Mouse (Mus musculus): Measurements from ENCODE around the gene Slc28a1. TPM values are rescaled to one million over a fixed set of nuclear protein-coding genes. Genes with fewer than 3 reads are reported as not detected.

Slc28a1 gene
- total and polyA plus RNA-seq, 2 experiments = 0.24 to 0.28 TPM

DNA sequence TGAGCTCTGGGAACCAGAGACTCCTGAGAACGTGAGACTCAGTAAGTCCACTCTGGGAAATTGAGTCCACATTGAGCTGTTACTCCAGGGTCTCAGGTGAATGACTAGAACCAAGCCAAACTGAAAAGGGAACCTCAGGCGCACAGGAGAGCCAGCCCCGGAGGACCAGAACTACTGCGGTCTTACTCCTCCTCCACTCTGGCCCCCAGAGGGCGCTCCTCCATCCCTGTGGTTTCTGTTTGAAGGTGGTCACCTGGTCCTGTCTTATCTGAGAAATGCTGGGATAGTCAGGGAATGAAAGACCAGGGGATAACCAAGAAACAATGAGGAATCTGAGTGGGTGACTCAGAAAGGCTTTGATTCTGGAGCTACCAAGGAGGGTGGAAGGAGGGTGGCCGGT, 94.3 kb downstream of the Slc28a1 start:
- Histone ChIP-seq H3K79me2 (ENCODE audit: control insufficient read depth, insufficient read depth, low read length) (peaks cover 4% of the 10 kb centered on the region; the same call in 1 of the 2 replicates), H3K4me1 (ENCODE audit: control insufficient read depth, insufficient read depth, low read length) (peaks cover 3% of the 10 kb centered on the region; the same call in 1 of the 2 replicates), H3K4me3 (ENCODE audit: insufficient read depth, low read depth, low read length) (no peak overlapping the region), H3K36me3 (ENCODE audit: control insufficient read depth, insufficient read depth, low read length) (no peaks in the 10 kb centered on the region), H3K27me3 (ENCODE audit: control insufficient read depth, insufficient read depth, low read length) (no peaks in the 10 kb centered on the region), H3K9ac (ENCODE audit: low read depth, low read length) (no peak overlapping the region), H3K27ac (replicated peaks; ENCODE audit: insufficient read depth, low read depth, low read length) (no peak overlapping the region)
- TF ChIP-seq POLR2A (IDR thresholded peaks at IDR 0.05; ENCODE audit: extremely low read depth, insufficient read depth, low read length) (no peak), CTCF (IDR thresholded peaks at IDR 0.05; ENCODE audit: low read depth, low read length) (peak; percentile 90)
- DNase-seq (ENCODE audit: extremely low read depth, low read depth, low spot score) = peak; percentile 45
- 21% methylated on average over 6 of the region's 6 CpGs for WGBS

DNA sequence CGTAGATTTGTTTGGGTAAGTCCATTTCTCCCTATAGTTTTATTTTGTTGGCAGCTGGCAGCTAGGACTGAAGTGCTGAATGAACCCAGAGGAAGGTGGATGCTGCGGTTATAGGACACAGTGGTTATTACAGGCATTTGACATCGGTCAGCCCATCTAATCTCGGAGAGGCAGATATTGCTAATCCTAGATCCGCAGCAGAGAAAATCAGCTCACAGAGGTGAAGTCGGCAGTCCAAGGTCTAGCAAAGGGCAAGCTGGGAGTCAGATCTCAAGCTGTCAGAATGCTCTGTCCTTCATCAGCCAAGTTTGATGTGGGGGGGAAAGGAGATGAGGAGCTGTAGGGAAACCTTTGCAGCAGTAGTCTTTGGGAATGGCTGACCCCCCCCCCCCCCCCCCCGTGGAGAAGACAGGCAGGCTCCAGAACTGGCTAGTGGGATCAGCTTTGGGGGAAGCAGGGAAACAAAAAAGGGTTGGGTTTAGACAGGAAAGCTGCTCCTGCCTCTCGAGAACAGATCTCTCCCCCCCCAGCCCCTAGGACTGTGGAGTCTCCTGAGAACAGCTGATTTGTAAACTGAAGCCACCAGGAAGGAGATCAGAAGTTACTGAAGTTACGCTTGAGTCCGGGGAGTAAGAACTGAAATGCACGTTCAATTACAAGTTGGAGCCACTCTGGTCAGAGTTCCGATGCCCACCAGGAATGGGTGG, 95.5 kb downstream of the Slc28a1 start:
- no peaks in the 10 kb centered on the region for H3K27me3 ChIP-seq (ENCODE audit: control insufficient read depth, insufficient read depth, low read length)
- H3K9ac ChIP-seq (ENCODE audit: low read depth, low read length) = no peak overlapping the region

DNA sequence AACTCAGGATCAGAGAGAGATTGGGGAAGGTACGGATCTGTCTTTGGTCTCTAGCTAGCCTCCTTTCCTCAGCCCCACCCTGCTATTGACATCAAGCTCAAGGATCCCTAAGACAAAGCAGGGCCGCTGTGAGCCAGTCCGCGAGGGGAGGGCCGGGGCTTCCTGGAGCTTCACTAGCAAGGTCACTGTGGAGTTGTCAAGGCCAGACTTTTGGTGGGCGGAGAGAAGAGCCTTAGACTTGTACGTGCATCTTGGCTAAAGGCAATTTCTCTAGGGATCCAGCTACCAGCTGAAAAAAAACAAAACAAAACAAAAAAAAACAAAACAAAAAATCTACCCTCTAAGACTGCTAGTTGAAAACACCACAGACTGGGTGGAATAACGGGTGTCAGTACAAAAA, 97.2 kb downstream of the Slc28a1 start:
- Histone ChIP-seq H3K27me3 (ENCODE audit: control insufficient read depth, insufficient read depth, low read length) (no peaks in the 10 kb centered on the region), H3K79me2 (ENCODE audit: control insufficient read depth, insufficient read depth, low read length) (peaks cover 13% of the 10 kb centered on the region), H3K9ac (ENCODE audit: low read depth, low read length) (no peak overlapping the region), H3K4me1 (ENCODE audit: control insufficient read depth, insufficient read depth, low read length) (peaks cover 5% of the 10 kb centered on the region; the same call in 1 of the 2 replicates), H3K4me3 (ENCODE audit: insufficient read depth, low read depth, low read length) (no peak overlapping the region), H3K27ac (replicated peaks; ENCODE audit: insufficient read depth, low read depth, low read length) (no peak overlapping the region), H3K36me3 (ENCODE audit: control insufficient read depth, insufficient read depth, low read length) (no peaks in the 10 kb centered on the region)
- TF ChIP-seq CTCF (IDR thresholded peaks at IDR 0.05; ENCODE audit: low read depth, low read length) = no peak
- TF ChIP-seq POLR2A (IDR thresholded peaks at IDR 0.05; ENCODE audit: extremely low read depth, insufficient read depth, low read length) = no peak
- no peak for DNase-seq (ENCODE audit: extremely low read depth, low read depth, low spot score)
- WGBS = 52% methylated on average over 8 of the region's 8 CpGs

More for the DNA sequence above, 95.5 kb downstream of the Slc28a1 start:
- H3K4me1 ChIP-seq (ENCODE audit: control insufficient read depth, insufficient read depth, low read length) = peaks cover 3% of the 10 kb centered on the region; the same call in 1 of the 2 replicates
- whole genome bisulfite sequencing = 75% methylated on average over 12 of the region's 12 CpGs
- no peak for DNase-seq (ENCODE audit: extremely low read depth, low read depth, low spot score)
- no peaks in the 10 kb centered on the region for H3K36me3 ChIP-seq (ENCODE audit: control insufficient read depth, insufficient read depth, low read length)
- H3K27ac ChIP-seq (replicated peaks; ENCODE audit: insufficient read depth, low read depth, low read length) = no peak overlapping the region
- peaks cover 6% of the 10 kb centered on the region; the same call in 1 of the 2 replicates for H3K79me2 ChIP-seq (ENCODE audit: control insufficient read depth, insufficient read depth, low read length)
- H3K4me3 ChIP-seq (ENCODE audit: insufficient read depth, low read depth, low read length) = no peak overlapping the region
- TF ChIP-seq POLR2A (IDR thresholded peaks at IDR 0.05; ENCODE audit: extremely low read depth, insufficient read depth, low read length) (no peak), CTCF (IDR thresholded peaks at IDR 0.05; ENCODE audit: low read depth, low read length) (no peak)

DNA sequence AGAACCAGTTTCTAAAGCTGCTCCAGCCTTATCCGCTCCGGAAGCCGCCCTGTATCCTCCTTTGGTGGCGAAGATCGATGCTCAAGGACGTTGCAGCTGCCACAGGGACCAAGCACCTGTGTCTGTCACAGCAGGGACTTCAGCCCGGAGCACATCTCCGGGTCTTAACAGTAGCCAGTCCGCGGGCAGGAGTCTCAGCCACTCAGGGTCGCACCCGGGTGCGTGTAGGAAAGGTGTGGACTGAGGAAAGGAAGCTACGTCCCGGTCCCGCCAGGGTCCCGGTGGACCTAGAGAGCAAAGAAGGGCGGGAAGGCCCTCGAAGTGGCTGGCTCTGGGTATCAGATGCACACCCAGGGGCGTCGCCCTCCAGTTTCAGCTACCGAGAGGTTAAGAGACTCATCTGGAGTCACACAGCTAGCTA, 97.7 kb downstream of the Slc28a1 start:
- Histone ChIP-seq H3K27me3 (ENCODE audit: control insufficient read depth, insufficient read depth, low read length) (no peaks in the 10 kb centered on the region), H3K79me2 (ENCODE audit: control insufficient read depth, insufficient read depth, low read length) (peaks cover 13% of the 10 kb centered on the region), H3K4me1 (ENCODE audit: control insufficient read depth, insufficient read depth, low read length) (peaks cover 5% of the 10 kb centered on the region; the same call in 1 of the 2 replicates), H3K9ac (ENCODE audit: low read depth, low read length) (peak overlapping the region; percentile 71), H3K36me3 (ENCODE audit: control insufficient read depth, insufficient read depth, low read length) (no peaks in the 10 kb centered on the region), H3K27ac (replicated peaks; ENCODE audit: insufficient read depth, low read depth, low read length) (peak overlapping the region; percentile 87), H3K4me3 (ENCODE audit: insufficient read depth, low read depth, low read length) (peak overlapping the region; percentile 82)
- TF ChIP-seq CTCF (IDR thresholded peaks at IDR 0.05; ENCODE audit: low read depth, low read length) (no peak), POLR2A (IDR thresholded peaks at IDR 0.05; ENCODE audit: extremely low read depth, insufficient read depth, low read length) (no peak)
- DNase-seq (ENCODE audit: extremely low read depth, low read depth, low spot score) = peak; percentile 37
- WGBS = under 1% methylated on average over 22 of the region's 22 CpGs

DNA sequence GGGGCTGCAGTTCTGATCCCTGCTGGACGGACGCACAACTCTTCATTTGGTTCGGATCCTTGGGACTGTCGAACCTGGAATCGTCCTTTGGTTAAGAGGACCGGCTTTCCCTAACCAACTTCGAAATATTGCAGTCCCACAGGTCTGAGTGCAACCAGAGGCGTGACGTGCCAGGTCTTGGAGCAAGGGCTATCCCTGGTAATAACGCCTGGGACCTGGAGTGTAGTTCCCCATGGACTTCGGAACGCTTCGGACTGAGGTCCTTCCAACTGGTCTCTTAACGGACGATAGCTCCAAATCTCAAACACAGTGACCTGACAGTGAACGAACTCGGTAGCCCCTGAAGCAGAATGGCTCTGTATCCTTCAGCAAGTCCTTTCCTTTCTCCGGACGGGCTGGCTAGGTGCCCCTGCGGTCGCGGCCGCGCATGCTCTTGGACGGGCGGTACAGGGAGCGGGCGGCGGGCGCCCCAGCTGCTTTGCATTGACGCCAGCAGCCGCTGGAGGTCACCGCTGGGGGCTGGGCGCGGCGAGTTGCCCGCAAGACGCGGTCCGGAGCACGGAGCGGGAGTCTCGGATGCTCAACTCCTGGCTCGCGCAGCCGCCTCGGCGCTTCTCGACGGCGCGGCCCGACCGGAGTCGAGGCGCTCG, 98.2 kb downstream of the Slc28a1 start:
- H3K27ac ChIP-seq (replicated peaks; ENCODE audit: insufficient read depth, low read depth, low read length) = peak overlapping the region; percentile 95
- peak overlapping the region; percentile 82 for H3K4me3 ChIP-seq (ENCODE audit: insufficient read depth, low read depth, low read length)
- H3K79me2 ChIP-seq (ENCODE audit: control insufficient read depth, insufficient read depth, low read length) = peaks cover 15% of the 10 kb centered on the region
- TF ChIP-seq POLR2A (IDR thresholded peaks at IDR 0.05; ENCODE audit: extremely low read depth, insufficient read depth, low read length) (no peak), CTCF (IDR thresholded peaks at IDR 0.05; ENCODE audit: low read depth, low read length) (peak; percentile 21; the same call in 1 of the 2 replicates)
- no peaks in the 10 kb centered on the region for H3K27me3 ChIP-seq (ENCODE audit: control insufficient read depth, insufficient read depth, low read length)
- peak overlapping the region; percentile 79 for H3K9ac ChIP-seq (ENCODE audit: low read depth, low read length)
- no peaks in the 10 kb centered on the region for H3K36me3 ChIP-seq (ENCODE audit: control insufficient read depth, insufficient read depth, low read length)
- DNase-seq (ENCODE audit: extremely low read depth, low read depth, low spot score) = peak; percentile 91
- H3K4me1 ChIP-seq (ENCODE audit: control insufficient read depth, insufficient read depth, low read length) = peaks cover 5% of the 10 kb centered on the region; the same call in 1 of the 2 replicates
- under 1% methylated on average over 57 of the region's 57 CpGs for WGBS
